Mouse (Mus musculus): ENCODE measurements around the gene Ifrd1. TPM values are rescaled to one million over a fixed set of nuclear protein-coding genes. Genes with fewer than 3 reads are reported as not detected.
"Not testable (repeated sequence)": the region's sequence is repeated elsewhere in the genome, so short reads cannot be mapped to it uniquely, and the experiment has no call there.

Gene Ifrd1
- polyA plus RNA-seq, 1 experiment from 2014 or later = 106 TPM

DNA sequence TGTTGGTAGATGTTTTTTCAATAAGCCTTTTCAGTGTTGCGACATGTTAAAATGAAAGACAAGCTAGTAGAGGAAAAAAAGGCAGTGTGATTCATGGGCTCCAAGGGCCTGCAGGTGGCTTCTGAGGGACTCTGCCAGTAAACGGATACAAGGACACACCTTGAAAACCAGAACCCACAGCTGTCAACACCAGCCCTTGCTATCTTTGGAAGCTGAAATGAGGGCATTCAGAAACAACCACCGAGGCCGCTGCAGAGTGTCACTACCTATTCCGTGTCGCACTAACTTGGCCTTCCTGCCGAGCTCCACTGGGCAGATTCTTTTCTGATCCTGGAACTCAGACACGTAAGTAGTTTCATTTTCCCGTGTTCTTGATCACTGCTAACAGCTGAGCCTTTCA, 49.9 kb downstream of the Ifrd1 start:
- WGBS (ENCODE audit: missing documents) = 81% methylated on average over 8 of the region's 9 CpGs
- Histone ChIP-seq H3K27ac (no peak overlapping the region), H3K79me2 (ENCODE audit: inconsistent target) (no peaks in the 10 kb centered on the region), H3K36me3 (ENCODE audit: inconsistent target) (peaks cover 17% of the 10 kb centered on the region), H3K4me3 (ENCODE audit: inconsistent target) (no peak overlapping the region)

DNA sequence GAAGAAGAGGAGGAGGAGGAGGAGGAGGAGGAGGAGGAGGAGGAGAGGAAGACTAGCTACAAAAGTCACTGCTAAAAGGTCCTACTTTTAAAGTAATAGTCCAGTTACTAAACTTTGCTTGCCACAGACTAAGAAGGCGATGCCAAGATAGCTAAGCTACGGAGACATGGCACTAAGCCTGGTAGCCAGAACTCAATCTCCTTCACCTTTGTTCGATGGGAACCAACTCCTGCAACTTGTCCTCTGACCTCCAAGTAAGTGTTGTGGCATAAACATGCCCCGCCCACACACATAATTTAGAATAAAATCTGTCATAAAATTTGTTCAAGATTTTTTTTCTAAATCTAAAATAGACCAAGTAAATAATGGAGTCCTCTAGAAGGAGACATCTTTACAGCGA, 50.3 kb downstream of the Ifrd1 start:
- Histone ChIP-seq H3K36me3 (ENCODE audit: inconsistent target) (peaks cover 13% of the 10 kb centered on the region), H3K4me3 (ENCODE audit: inconsistent target) (no peak overlapping the region), H3K79me2 (ENCODE audit: inconsistent target) (no peaks in the 10 kb centered on the region), H3K27ac (no peak overlapping the region)
- WGBS (ENCODE audit: missing documents) = 80% methylated on average over 4 of the region's 5 CpGs

DNA sequence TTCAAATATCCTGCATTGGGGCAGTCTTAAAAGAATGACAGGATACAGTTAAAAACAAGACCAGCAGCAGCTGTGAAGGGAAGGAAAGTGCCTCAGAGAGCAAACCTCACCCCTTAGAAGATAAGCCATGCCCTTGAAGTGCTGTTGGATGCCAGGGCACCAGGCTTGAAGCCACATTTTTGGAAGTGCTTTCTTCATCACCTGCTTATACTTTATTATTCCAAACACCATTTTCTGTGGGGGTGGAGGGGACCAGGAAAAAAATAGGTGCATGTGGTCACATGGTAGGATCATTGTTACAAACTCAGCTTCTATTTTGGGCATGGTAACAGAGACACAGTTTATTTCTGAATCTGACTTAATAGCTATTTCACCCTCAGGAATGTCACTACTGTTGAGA, 50.8 kb downstream of the Ifrd1 start:
- Histone ChIP-seq H3K36me3 (ENCODE audit: inconsistent target) (peaks cover 8% of the 10 kb centered on the region), H3K79me2 (ENCODE audit: inconsistent target) (no peaks in the 10 kb centered on the region), H3K27ac (no peak overlapping the region), H3K4me3 (ENCODE audit: inconsistent target) (no peak overlapping the region)

DNA sequence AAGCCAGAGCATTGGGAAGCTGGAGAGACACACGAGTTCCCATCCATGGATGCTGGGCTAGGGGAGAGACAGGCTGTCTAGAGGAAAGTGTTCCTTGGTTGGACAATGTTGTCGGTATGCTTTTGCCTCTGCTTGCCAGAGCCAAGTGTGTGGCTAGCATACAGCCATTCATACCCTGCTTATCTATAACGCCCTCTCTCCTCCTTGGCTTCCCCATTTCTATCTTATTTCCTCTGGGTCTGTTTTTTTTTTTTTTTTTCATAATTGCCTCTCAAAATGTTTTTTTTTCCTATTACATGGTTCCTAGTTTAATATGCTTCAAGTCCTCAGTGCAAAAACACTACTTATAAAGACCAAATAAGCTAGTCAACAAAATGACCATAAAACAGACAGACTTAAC, 62.8 kb downstream of the Ifrd1 start:
- H3K79me2 ChIP-seq (ENCODE audit: inconsistent target) = no peaks in the 10 kb centered on the region
- no peak overlapping the region for H3K27ac ChIP-seq
- WGBS (ENCODE audit: missing documents) = 19% methylated on average over 3 of the region's 3 CpGs
- no peak overlapping the region for H3K4me3 ChIP-seq (ENCODE audit: inconsistent target)
- H3K36me3 ChIP-seq (ENCODE audit: inconsistent target) = no peaks in the 10 kb centered on the region

DNA sequence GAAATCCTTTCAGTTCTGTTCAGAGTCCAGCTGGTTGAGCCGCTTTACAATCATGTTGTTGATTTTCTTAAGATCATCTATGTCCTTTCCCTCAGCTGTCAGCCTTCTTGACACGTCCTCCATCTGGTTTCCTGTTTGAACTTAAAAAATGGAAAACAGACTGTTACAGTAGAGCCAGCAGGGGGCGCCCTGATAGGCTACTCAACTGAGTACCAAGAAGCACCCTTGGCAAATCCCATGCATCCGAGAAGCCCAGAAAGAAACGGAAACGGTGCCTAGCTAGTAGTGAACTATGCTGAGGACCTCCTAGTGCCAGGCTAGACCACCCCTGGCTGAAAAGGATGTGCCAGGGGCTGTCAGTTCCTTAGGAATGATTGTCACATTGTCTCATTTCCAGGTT, 71.2 kb downstream of the Ifrd1 start:
- 41% methylated on average over 6 of the region's 6 CpGs for WGBS (ENCODE audit: missing documents)
- Histone ChIP-seq H3K36me3 (ENCODE audit: inconsistent target) (no peaks in the 10 kb centered on the region), H3K4me3 (ENCODE audit: inconsistent target) (no peak overlapping the region), H3K79me2 (ENCODE audit: inconsistent target) (no peaks in the 10 kb centered on the region), H3K27ac (no peak overlapping the region)

DNA sequence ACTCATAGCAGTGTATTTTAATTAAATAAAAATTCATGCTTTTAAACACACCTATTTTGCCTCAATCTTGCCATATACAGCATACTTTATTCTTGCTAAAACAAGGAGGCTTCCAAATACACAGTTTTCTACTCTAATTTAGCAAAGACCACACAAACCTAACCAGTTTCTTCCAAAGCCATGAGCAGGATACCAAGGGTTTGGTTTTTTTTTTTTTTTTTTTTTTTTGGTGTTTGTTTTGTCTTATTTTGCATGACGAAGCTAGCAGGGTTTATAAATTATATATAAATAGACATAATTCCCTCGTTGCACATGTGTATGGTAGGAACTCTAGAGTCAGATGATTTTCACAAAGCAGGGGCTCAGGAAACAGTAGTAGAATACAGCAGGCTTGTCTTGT, 72.1 kb downstream of the Ifrd1 start:
- 84% methylated on average over 2 of the region's 2 CpGs for WGBS (ENCODE audit: missing documents)
- Histone ChIP-seq H3K4me3 (ENCODE audit: inconsistent target) (no peak overlapping the region), H3K79me2 (ENCODE audit: inconsistent target) (no peaks in the 10 kb centered on the region), H3K27ac (no peak overlapping the region), H3K36me3 (ENCODE audit: inconsistent target) (no peaks in the 10 kb centered on the region)

DNA sequence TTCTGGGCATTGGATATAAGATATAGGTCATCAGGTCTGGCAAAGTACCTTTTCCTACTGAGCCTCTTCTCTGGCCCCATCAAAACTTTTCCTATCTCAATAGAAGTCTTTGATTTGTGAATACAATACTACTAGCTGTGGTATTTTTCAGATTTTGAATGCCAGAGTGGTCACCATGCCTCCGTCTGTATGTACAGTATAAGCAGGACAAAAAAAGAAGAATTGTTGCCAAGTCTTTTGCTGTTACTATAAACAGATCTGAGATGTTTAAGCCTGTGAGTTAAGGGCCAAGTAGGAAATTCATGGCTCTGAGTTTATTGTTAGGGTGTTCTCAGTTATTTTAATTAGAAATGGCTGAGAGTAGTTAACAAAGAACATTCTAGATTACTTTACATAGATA, 73.1 kb downstream of the Ifrd1 start:
- H3K27ac ChIP-seq; H3K4me3 ChIP-seq (ENCODE audit: inconsistent target); H3K36me3 ChIP-seq (ENCODE audit: inconsistent target); H3K79me2 ChIP-seq (ENCODE audit: inconsistent target): not testable (repeated sequence)
- WGBS (ENCODE audit: missing documents) = 100% methylated on average over 1 of the region's 1 CpGs

DNA sequence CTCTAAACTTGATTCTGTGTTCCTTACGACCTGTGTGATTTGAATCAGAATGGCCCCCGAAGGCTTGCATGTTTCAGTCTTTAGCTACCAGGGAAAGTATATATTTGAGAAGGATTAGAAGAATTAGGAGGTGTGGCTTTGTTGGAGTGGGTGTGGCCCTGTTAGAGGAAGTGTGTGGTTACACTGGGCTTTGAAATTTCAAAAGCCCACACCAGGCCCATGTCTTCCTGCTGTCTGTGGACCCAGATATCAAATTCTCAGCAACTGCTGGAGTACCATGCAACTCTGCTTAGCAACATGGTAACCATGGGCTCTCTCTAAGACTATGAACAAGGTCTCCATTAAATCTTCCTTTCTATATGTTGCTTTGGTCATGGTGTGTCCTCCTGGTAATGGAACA, 76.7 kb downstream of the Ifrd1 start:
- Histone ChIP-seq H3K36me3 (ENCODE audit: inconsistent target) (no peaks in the 10 kb centered on the region), H3K4me3 (ENCODE audit: inconsistent target) (no peak overlapping the region), H3K27ac (no peak overlapping the region), H3K79me2 (ENCODE audit: inconsistent target) (no peaks in the 10 kb centered on the region)
- 95% methylated on average over 2 of the region's 2 CpGs for WGBS (ENCODE audit: missing documents)

DNA sequence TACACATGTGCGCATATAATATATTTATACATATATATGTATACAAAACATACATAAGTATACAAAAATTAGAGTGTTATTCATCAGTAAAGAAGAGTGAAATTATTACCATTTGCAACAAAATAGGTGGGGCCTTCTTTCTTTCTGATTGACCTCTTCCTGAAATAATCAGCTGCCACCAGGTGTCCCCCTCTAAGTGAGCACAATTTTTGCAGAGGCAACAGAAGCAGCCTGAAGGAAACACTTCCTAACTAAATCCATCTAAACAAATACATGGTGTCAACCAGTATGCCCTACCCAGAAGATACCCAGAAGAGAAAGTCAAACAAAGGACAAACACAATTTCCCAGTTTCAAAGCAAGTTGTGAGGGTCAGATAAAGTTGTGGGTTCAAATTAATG, 78.6 kb downstream of the Ifrd1 start:
- Histone ChIP-seq H3K79me2 (ENCODE audit: inconsistent target) (no peaks in the 10 kb centered on the region), H3K27ac (no peak overlapping the region), H3K36me3 (ENCODE audit: inconsistent target) (no peaks in the 10 kb centered on the region), H3K4me3 (ENCODE audit: inconsistent target) (no peak overlapping the region)
- WGBS (ENCODE audit: missing documents) = no CpG with 5 or more reads among the region's 1 CpGs

DNA sequence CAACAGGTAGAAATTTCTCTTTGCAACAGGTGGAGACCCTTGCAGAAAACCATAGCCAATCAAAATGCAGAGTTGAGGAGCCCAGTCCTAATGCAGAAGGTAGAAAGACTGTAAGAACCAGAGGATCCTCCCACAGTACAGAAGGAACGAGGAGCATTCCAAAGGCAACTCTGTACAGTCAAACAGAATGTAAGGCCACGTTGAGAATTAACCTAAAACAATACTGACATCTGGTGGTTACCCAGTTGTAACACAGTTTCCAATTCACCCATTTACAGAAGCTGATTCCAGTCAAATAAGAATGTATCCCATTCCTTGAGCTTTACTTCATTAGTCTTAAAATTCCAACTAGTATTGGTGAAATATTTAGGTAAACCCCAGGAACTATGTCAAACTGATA, 83.7 kb downstream of the Ifrd1 start:
- no peak overlapping the region for H3K27ac ChIP-seq
- H3K79me2 ChIP-seq (ENCODE audit: inconsistent target) = no peaks in the 10 kb centered on the region
- 8% methylated on average over 2 of the region's 2 CpGs for WGBS (ENCODE audit: missing documents)
- H3K4me3 ChIP-seq (ENCODE audit: inconsistent target) = no peak overlapping the region
- no peaks in the 10 kb centered on the region for H3K36me3 ChIP-seq (ENCODE audit: inconsistent target)

DNA sequence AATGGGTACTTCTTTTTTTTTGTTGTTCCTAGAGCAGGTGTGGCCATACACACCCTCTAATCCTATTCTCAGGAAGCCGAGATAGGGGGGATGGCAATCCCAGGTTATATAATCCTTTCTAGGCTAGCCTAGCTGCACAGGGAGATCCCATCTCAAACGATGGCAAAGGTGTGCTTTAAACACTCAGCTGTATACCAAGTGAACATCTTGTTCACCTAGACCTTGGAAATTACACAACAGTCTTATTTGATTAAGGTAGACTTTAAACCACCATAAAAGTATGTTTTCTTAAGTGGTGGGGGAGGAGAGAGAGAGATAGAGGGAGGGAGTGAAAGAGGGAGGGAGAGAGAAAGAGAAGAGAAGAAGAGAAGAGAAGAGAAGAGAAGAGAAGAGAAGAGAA, 87.5 kb downstream of the Ifrd1 start:
- 95% methylated on average over 2 of the region's 2 CpGs for WGBS (ENCODE audit: missing documents)
- Histone ChIP-seq H3K36me3 (ENCODE audit: inconsistent target) (no peaks in the 10 kb centered on the region), H3K27ac (no peak overlapping the region), H3K4me3 (ENCODE audit: inconsistent target) (no peak overlapping the region), H3K79me2 (ENCODE audit: inconsistent target) (no peaks in the 10 kb centered on the region)

DNA sequence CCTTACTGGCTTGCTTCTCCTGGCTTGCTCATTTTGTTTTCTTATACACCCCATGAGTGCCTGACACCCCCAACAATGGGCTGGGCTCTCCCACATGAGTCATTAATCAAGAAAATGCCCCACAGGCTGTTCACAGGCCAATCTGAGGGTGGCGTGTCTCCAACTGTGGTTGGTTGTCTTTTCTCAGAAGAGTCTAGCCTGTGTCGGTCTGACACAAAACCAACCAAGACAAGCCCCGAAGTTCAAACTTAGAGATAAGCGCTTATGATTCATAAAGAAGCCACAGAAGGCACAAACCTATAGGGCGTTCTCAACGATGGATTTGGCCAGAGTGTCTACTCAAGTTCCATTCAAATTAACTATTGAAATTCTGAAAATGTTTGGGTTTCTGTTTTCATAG, 94.1 kb downstream of the Ifrd1 start:
- WGBS (ENCODE audit: missing documents) = 97% methylated on average over 6 of the region's 6 CpGs
- H3K4me3 ChIP-seq (ENCODE audit: inconsistent target) = no peak overlapping the region
- H3K36me3 ChIP-seq (ENCODE audit: inconsistent target) = no peaks in the 10 kb centered on the region

DNA sequence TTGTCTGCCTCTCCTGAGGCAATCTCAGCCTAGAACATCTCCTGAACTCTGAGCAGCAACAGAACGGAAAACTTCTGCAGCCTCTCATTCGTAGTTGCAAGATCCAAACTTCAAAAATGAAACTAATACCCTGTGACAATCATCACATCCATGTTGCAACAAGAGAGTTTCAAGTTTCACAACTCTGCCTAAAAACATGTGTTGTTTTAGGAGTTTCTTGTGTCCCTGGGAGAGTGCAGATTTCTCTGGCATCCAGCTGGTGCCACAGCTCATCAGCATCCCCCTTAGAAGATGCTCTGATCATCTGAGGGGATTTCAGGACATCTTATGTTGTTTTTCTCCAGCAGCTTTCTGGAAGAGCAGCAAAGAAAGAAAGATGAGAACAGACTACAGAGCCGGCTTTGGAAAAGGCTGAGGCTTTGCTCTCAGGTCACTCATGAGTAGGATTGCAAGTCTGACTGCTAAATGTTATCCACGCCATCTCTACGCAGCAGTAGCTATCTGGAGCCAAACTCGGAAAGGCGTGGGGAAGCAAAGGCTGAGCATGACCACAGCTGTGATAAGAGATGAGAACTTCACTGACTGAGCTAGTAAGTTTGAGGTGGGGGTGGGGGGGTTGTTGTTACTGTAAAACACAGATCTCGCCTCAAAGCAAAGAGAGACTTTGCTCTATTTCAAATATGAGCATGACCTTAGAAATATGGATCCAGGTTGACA, 95.8 kb downstream of the Ifrd1 start:
- Histone ChIP-seq H3K27ac (no peak overlapping the region), H3K79me2 (ENCODE audit: inconsistent target) (no peaks in the 10 kb centered on the region), H3K36me3 (ENCODE audit: inconsistent target) (no peaks in the 10 kb centered on the region), H3K4me3 (ENCODE audit: inconsistent target) (no peak overlapping the region)
- 67% methylated on average over 8 of the region's 8 CpGs for WGBS (ENCODE audit: missing documents)

More for the DNA sequence above, 94.1 kb downstream of the Ifrd1 start:
- Histone ChIP-seq H3K79me2 (ENCODE audit: inconsistent target) (no peaks in the 10 kb centered on the region), H3K27ac (no peak overlapping the region)

Measured in macrophage (primary cell).